Mouse (Mus musculus): Measurements from ENCODE around the gene Vwc2.

Gene Vwc2

DNA sequence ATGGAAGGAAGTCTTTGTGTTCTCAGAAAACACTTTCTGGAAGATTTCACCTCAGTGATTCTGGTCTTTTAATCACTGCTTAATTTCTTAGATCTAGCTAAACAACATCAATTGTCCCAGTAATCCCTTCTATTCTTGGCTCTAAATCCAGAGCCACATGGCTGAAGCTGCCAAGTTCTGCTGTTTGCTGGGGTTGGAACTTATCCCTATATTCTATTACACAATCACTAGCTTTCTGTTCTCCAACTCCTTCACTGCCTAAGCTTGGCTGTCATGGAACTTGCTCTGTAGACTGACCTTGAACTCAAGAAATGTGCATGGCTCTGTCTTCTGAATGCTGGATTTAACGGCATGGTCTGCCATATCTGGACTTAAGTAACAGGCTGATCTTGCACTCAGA lies 143.3 kb downstream of the Vwc2 start:
- no peak for DNase-seq

DNA sequence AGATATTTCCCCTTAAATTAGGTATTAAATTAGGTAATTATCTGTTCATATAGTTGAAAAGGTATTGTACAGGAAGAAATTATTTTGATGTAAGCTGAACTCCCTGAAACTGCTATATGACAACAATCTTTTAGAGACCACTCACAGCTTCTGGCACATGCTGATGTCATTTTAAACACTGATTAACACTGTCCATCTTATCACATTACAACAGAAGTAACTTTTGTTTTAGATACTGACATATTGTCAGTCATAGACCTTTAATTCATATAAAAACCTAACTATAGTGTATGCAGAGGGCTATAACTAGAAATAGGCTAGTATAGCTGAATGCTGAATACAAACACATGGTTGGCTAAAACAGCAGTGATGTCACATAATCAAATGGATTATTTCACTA lies 166.1 kb downstream of the Vwc2 start:
- DNase-seq, result no peak

DNA sequence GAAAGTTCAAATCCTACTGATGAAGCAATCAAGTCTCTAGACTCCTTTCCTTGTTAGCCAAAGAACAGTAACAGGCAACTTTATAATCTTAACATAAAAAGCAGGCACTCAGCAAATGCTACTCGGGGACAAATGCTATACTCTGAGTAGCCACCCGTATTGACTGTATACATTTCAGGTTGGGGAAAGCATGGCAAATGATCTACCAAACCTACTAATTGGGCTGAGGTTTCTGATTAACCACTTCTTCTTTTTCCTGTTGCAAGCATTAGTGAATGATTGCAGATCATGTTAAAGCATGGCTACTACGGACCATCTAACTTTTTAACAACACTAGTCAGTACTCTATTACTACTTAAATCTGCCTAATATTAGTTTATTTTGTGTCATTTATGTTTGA lies 169.5 kb downstream of the Vwc2 start:
- no peak for DNase-seq
